Mouse (Mus musculus) midbrain, embryonic 14.5 days (tissue): ENCODE results near the gene 4930556J24Rik. TPM values are rescaled to one million over a fixed set of nuclear protein-coding genes. Genes with fewer than 3 reads are reported as not detected.
"Not testable (repeated sequence)": the region's sequence is repeated elsewhere in the genome, so short reads cannot be mapped to it uniquely, and the experiment has no call there.

Experiments used
- ATAC-seq: fragments of 200-750 bp; cut with Nextera tagmentation; 2 replicates; pipeline ENCODE4 v1.8.0; 2017; ENCODE audit warnings: moderate number of reproducible peaks, moderate library complexity; ENCODE audit not compliant: low FRiP score, low TSS enrichment
- DNase-seq: peaks from one replicate; pipeline ENCODE4 v3.0.0-alpha.2; 2015
- H3K27ac ChIP-seq: fragments of 300-500 bp; sonication (generic); replicated peaks from 2 replicates; pipeline ENCODE4 v1.5.1; 2014; ENCODE audit warnings: mild to moderate bottlenecking, low read depth, low read length, moderate library complexity
- H3K27me3 ChIP-seq: fragments of 300-500 bp; sonication (generic); 2 replicates; pipeline ENCODE4 v1.6.1; 2014; ENCODE audit warnings: low read length, control low read depth, mixed read lengths; ENCODE audit not compliant: control insufficient read depth, insufficient read depth
- H3K36me3 ChIP-seq: fragments of 300-500 bp; sonication (generic); 2 replicates; pipeline ENCODE4 v1.6.1; 2014; ENCODE audit warnings: low read length, control low read depth; ENCODE audit not compliant: control insufficient read depth, insufficient read depth
- H3K4me1 ChIP-seq: fragments of 300-500 bp; sonication (generic); 2 replicates; pipeline ENCODE4 v1.6.1; 2014; ENCODE audit warnings: mild to moderate bottlenecking, antibody characterized with exemption, low read length, control low read depth; ENCODE audit not compliant: control insufficient read depth, insufficient read depth
- H3K4me2 ChIP-seq: fragments of 300-500 bp; sonication (generic); 2 replicates; pipeline ENCODE4 v1.6.1; 2014; ENCODE audit warnings: mild to moderate bottlenecking, low read length, moderate library complexity
- H3K4me3 ChIP-seq: fragments of 300-500 bp; sonication (generic); replicated peaks from 2 replicates; pipeline ENCODE4 v1.5.1; 2014; ENCODE audit warnings: low read depth, low read length
- H3K9ac ChIP-seq: fragments of 300-500 bp; sonication (generic); replicated peaks from 2 replicates; pipeline ENCODE4 v1.6.1; 2014; ENCODE audit warnings: mild to moderate bottlenecking, low read length, moderate library complexity
- H3K9me3 ChIP-seq: fragments of 300-500 bp; sonication (generic); 2 replicates; pipeline ENCODE4 v1.6.1; 2016; ENCODE audit warnings: low read length, control low read depth, mixed read lengths; ENCODE audit not compliant: control insufficient read depth
- WGBS: fragments of 180-500 bp; shearing (Covaris S2); extraction: QIAGEN DNeasy Blood & Tissue Kit; methylation state at CpG from one replicate; pipeline ENCODE4 v1.1.7; 2014; 5-methylcytosine and 5-hydroxymethylcytosine counted together
- polyA plus RNA-seq: library from polyadenylated mRNA; unstranded; fragments of >200 nt; fragmentation: Nextera tagmentation; extraction: Ambion mirVana; gene quantifications from 2 replicates; pipeline ENCODE4 v1.2.1, GENCODE M21; 2014

Gene 4930556J24Rik
- 0.24 TPM in 1 of 2 replicates, not detected in the other for polyA plus RNA-seq

DNA sequence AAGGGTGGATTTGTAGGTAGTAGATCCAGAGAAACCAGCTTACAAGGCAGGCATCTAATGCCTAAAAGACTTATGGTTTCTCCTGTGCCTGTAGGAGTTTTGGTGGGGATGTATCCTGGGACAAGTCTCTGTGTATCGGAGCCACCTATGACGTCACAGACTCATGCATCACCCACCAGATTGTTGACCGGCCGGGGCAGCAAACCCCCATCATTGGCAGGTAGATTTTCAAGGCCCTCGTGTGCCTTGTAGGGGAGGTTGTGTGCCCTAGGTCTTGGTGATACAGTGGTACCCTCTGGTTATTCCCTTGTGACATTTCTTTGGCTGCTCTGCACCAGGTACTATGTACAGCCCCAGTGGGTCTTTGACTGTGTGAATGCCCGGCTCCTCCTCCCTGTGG is at the start of gene 4930556J24Rik:
Gene 4930556J24Rik (minus strand): TSS at position 101 of the 400 bp plus-strand sequence.
- Histone ChIP-seq H3K27ac (no peak within 1 kb of the TSS), H3K9ac (no peak within 1 kb of the TSS), H3K4me2 (no peak within 1 kb of the TSS), H3K4me1 (no peaks in the 10 kb centered on the region), H3K27me3 (no peaks in the 10 kb centered on the region), H3K9me3 (no peaks in the 10 kb centered on the region), H3K4me3 (no peak within 1 kb of the TSS), H3K36me3 (peaks cover 88% of the 10 kb centered on the region)
- ATAC-seq: no peak
- no peak for DNase-seq
- WGBS: 96% methylated on average over 6 of the region's 6 CpGs

DNA sequence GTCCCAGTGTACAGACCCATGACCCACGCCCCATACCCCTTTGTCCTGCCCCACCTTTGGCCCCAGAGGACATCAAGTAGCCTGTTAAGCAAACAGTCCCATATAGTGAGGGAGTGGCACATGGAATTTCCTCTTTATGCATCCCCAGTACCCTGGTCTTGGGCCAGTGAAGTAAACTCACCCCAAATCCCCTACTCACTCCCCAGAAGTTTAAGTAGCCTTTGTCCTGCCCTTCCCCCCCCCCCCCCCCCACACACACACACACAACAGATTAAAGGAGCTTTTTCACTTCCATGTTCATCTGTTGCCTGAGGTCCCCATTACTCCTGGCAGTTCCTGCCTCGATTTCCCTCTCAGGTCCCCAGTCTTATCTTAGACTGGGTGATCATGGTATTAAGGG is 46.7 kb upstream of the 4930556J24Rik start:
- H3K27me3 ChIP-seq: no peaks in the 10 kb centered on the region
- DNase-seq (no peak), ATAC-seq (no peak)
- no peak overlapping the region for H3K9ac ChIP-seq
- H3K9me3 ChIP-seq: no peaks in the 10 kb centered on the region
- H3K4me1 ChIP-seq: no peaks in the 10 kb centered on the region
- no peak overlapping the region for H3K4me3 ChIP-seq
- no peak overlapping the region for H3K4me2 ChIP-seq
- WGBS: 73% methylated on average over 2 of the region's 2 CpGs
- H3K27ac ChIP-seq: no peak overlapping the region
- no peaks in the 10 kb centered on the region for H3K36me3 ChIP-seq

DNA sequence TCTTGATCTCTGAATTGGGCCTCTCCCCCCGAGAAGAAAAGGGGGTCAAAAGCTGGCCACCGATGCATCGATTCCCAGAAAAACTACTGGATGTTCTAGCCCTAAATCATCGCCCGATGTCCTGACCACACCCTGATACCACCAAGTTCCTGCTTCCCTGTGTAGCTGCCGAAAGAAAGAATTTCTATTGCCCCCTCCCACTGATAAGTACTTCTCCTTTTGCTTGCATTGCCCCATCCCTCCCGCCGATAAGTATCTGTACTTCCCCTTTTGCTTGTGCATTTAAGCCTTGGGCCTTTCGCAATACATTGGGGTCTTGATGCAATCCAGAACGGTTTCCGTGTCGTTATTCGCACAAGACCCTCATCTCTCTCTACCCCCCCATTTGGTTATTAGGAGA is 45.5 kb upstream of the 4930556J24Rik start:
- H3K9me3 ChIP-seq, H3K27ac ChIP-seq, DNase-seq, H3K4me1 ChIP-seq, H3K9ac ChIP-seq, ATAC-seq, H3K27me3 ChIP-seq, H3K4me3 ChIP-seq, H3K36me3 ChIP-seq, H3K4me2 ChIP-seq: not testable (repeated sequence)
- 94% methylated on average over 13 of the region's 13 CpGs for WGBS

GRCm38 (mm10) chr11:4015796-4016195 is 39.2 kb upstream of the 4930556J24Rik start:
- H3K27me3 ChIP-seq, H3K36me3 ChIP-seq, H3K4me3 ChIP-seq, H3K9me3 ChIP-seq, DNase-seq, H3K4me1 ChIP-seq, H3K9ac ChIP-seq, H3K27ac ChIP-seq, ATAC-seq, H3K4me2 ChIP-seq: not testable (repeated sequence)
- 91% methylated on average over 14 of the region's 14 CpGs for WGBS

- WGBS: 58% methylated on average over 1 of the region's 1 CpGs
- H3K36me3 ChIP-seq: no peaks in the 10 kb centered on the region
- H3K27ac ChIP-seq: no peak overlapping the region
- peaks cover 6% of the 10 kb centered on the region; the same call in 1 of the 2 replicates for H3K9me3 ChIP-seq
- H3K9ac ChIP-seq: no peak overlapping the region
- H3K27me3 ChIP-seq: no peaks in the 10 kb centered on the region
- DNase-seq (no peak), ATAC-seq (no peak)
- H3K4me3 ChIP-seq: no peak overlapping the region
- no peak overlapping the region for H3K4me2 ChIP-seq
- H3K4me1 ChIP-seq: no peaks in the 10 kb centered on the region
These were observed 36.0 kb upstream of the 4930556J24Rik start for GRCm38 (mm10) chr11:4012616-4013015.

DNA sequence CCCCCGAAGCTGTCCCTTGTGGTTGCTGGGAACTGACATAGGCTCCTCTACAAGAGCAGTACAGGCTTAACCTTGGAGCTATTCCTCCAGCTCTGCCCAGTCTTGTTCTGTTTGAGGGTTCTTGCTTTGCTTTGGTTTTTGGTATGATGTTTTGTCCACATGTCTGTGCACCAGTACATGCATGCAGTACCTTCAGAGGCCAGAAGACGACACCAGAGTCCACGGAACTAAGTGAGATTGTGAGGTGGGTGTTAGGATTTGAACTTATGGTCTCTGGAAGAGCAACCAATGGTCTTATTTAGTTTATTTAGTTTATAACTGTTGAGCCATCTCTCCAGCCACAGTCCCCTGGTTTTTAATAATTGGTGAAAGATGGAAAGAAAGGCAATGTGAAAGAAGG is 29.9 kb upstream of the 4930556J24Rik start:
- no peak overlapping the region for H3K27ac ChIP-seq

GRCm38 (mm10) chr11:4005220-4005805 is 28.7 kb upstream of the 4930556J24Rik start:
- Histone ChIP-seq H3K27ac (no peak overlapping the region), H3K4me2 (no peak overlapping the region), H3K36me3 (no peaks in the 10 kb centered on the region), H3K27me3 (0 out of 2 replicates have a peak, but pooled peaks cover under 1% of the 10 kb centered on the region), H3K4me3 (no peak overlapping the region), H3K9me3 (no peaks in the 10 kb centered on the region), H3K9ac (no peak overlapping the region), H3K4me1 (no peaks in the 10 kb centered on the region)
- 65% methylated on average over 5 of the region's 5 CpGs for WGBS
- DNase-seq (no peak), ATAC-seq (no peak)

More for the DNA sequence above, 29.9 kb upstream of the 4930556J24Rik start:
- no peak overlapping the region for H3K4me3 ChIP-seq
- H3K27me3 ChIP-seq: no peaks in the 10 kb centered on the region
- H3K4me1 ChIP-seq: no peaks in the 10 kb centered on the region
- H3K9ac ChIP-seq: no peak overlapping the region
- H3K4me2 ChIP-seq: no peak overlapping the region
- no peaks in the 10 kb centered on the region for H3K9me3 ChIP-seq
- no peaks in the 10 kb centered on the region for H3K36me3 ChIP-seq
- DNase-seq: no peak
- no peak for ATAC-seq
- 88% methylated on average over 3 of the region's 3 CpGs for WGBS

- H3K4me1 ChIP-seq: 0 out of 2 replicates have a peak, but pooled peaks cover 2% of the 10 kb centered on the region
- no peak overlapping the region for H3K27ac ChIP-seq
- no peaks in the 10 kb centered on the region for H3K36me3 ChIP-seq
- H3K27me3 ChIP-seq: peaks cover 38% of the 10 kb centered on the region
- H3K9me3 ChIP-seq: no peaks in the 10 kb centered on the region
- DNase-seq (peak; percentile 86), ATAC-seq (no peak)
- H3K9ac ChIP-seq: no peak overlapping the region
- no peak overlapping the region for H3K4me2 ChIP-seq
- H3K4me3 ChIP-seq: no peak overlapping the region
- WGBS: 10% methylated on average over 5 of the region's 5 CpGs
These were observed 25.0 kb upstream of the 4930556J24Rik start for GRCm38 (mm10) chr11:4001603-4002002.

GRCm38 (mm10) chr11:3999547-3999946 is 23.0 kb upstream of the 4930556J24Rik start:
- peaks cover 40% of the 10 kb centered on the region for H3K27me3 ChIP-seq
- ATAC-seq (no peak), DNase-seq (no peak)
- no peak overlapping the region for H3K9ac ChIP-seq
- H3K4me3 ChIP-seq: no peak overlapping the region
- H3K4me1 ChIP-seq: 0 out of 2 replicates have a peak, but pooled peaks cover 2% of the 10 kb centered on the region
- H3K36me3 ChIP-seq: no peaks in the 10 kb centered on the region
- H3K4me2 ChIP-seq: no peak overlapping the region
- H3K9me3 ChIP-seq: no peaks in the 10 kb centered on the region
- 79% methylated on average over 5 of the region's 5 CpGs for WGBS
- no peak overlapping the region for H3K27ac ChIP-seq
